Mouse (Mus musculus) lung, embryonic 16.5 days (tissue): ENCODE data around the gene Rtel1. TPM values are rescaled to one million over a fixed set of nuclear protein-coding genes. Genes with fewer than 3 reads are reported as not detected.

Experiments
- ATAC-seq: fragments of 200-750 bp; cut with Nextera tagmentation; 2 replicates; pipeline ENCODE4 v1.8.0; 2017; ENCODE audit warnings: low read depth, mild to moderate bottlenecking, moderate library complexity
- H3K27ac ChIP-seq: fragments of 300-500 bp; sonication (generic); 2 replicates; pipeline ENCODE4 v1.5.1; 2014; ENCODE audit warnings: mild to moderate bottlenecking, control low read depth, low read length
- H3K27me3 ChIP-seq: fragments of 300-500 bp; sonication (generic); 2 replicates; pipeline ENCODE4 v1.6.1; 2014; ENCODE audit warnings: low read depth, low read length, mixed read lengths; ENCODE audit not compliant: control insufficient read depth, insufficient read depth
- H3K36me3 ChIP-seq: fragments of 300-500 bp; sonication (generic); 2 replicates; pipeline ENCODE4 v1.6.1; 2014; ENCODE audit warnings: low read length; ENCODE audit not compliant: control insufficient read depth, insufficient read depth
- H3K4me1 ChIP-seq: fragments of 300-500 bp; sonication (generic); replicated peaks from 2 replicates; pipeline ENCODE4 v1.6.1; 2014; ENCODE audit warnings: low read length, mixed read lengths; ENCODE audit not compliant: control insufficient read depth, insufficient read depth
- H3K4me2 ChIP-seq: fragments of 300-500 bp; sonication (generic); 2 replicates; pipeline ENCODE4 v1.6.1; 2014; ENCODE audit warnings: low read depth, low read length, control low read depth
- H3K4me3 ChIP-seq: fragments of 300-500 bp; sonication (generic); 2 replicates; pipeline ENCODE4 v1.5.1; 2014; ENCODE audit warnings: mild to moderate bottlenecking, low read length, control low read depth
- H3K9ac ChIP-seq: fragments of 300-500 bp; sonication (generic); 2 replicates; pipeline ENCODE4 v1.6.1; 2014; ENCODE audit warnings: low read length, control low read depth
- H3K9me3 ChIP-seq: fragments of 300-500 bp; sonication (generic); 2 replicates; pipeline ENCODE4 v1.6.1; 2016; ENCODE audit warnings: low read length; ENCODE audit not compliant: control insufficient read depth
- WGBS: fragments of 180-500 bp; shearing (Covaris S2); extraction: QIAGEN DNeasy Blood & Tissue Kit; methylation state at CpG from one replicate; pipeline ENCODE4 v1.1.7; 2014; 5-methylcytosine and 5-hydroxymethylcytosine counted together
- polyA plus RNA-seq: library from polyadenylated mRNA; unstranded; fragments of >200 nt; fragmentation: Nextera tagmentation; extraction: Ambion mirVana; gene quantifications from 2 replicates; pipeline ENCODE4 v1.2.1, GENCODE M21; 2015

Rtel1 gene
- polyA plus RNA-seq, 1 experiment from 2014 or later = 47.8 TPM

- 75% methylated on average over 5 of the region's 5 CpGs for WGBS
- Histone ChIP-seq H3K27me3 (no peaks in the 10 kb centered on the region), H3K4me1 (peaks cover 12% of the 10 kb centered on the region), H3K27ac (no peak overlapping the region), H3K9me3 (no peaks in the 10 kb centered on the region), H3K4me3 (no peak overlapping the region), H3K36me3 (peaks cover 26% of the 10 kb centered on the region), H3K4me2 (no peak overlapping the region), H3K9ac (no peak overlapping the region)
- ATAC-seq = no peak
Measured at GRCm38 (mm10) chr2:181380251-181380650, 60.7 kb downstream of the Rtel1 start.

- peaks cover 26% of the 10 kb centered on the region for H3K36me3 ChIP-seq
- H3K4me1 ChIP-seq = peaks cover 20% of the 10 kb centered on the region
- WGBS = 86% methylated on average over 5 of the region's 5 CpGs
- H3K4me2 ChIP-seq = no peak overlapping the region
- ATAC-seq = no peak
- H3K4me3 ChIP-seq = no peak overlapping the region
- no peak overlapping the region for H3K27ac ChIP-seq
- H3K9ac ChIP-seq = no peak overlapping the region
- H3K9me3 ChIP-seq = no peaks in the 10 kb centered on the region
- no peaks in the 10 kb centered on the region for H3K27me3 ChIP-seq
Measured at GRCm38 (mm10) chr2:181381107-181381506, 61.6 kb downstream of the Rtel1 start.

GRCm38 (mm10) chr2:181381631-181382306 lies 62.2 kb downstream of the Rtel1 start:
- no peak for ATAC-seq

GRCm38 (mm10) chr2:181384463-181384862 lies 64.9 kb downstream of the Rtel1 start:
- Histone ChIP-seq H3K36me3 (peaks cover 19% of the 10 kb centered on the region), H3K4me3 (no peak overlapping the region)
- 59% methylated on average over 7 of the region's 7 CpGs for WGBS

More at GRCm38 (mm10) chr2:181381631-181382306, 62.2 kb downstream of the Rtel1 start:
- H3K9ac ChIP-seq = no peak overlapping the region
- no peak overlapping the region for H3K4me2 ChIP-seq
- H3K9me3 ChIP-seq = no peaks in the 10 kb centered on the region
- no peak overlapping the region for H3K4me3 ChIP-seq
- no peak overlapping the region for H3K27ac ChIP-seq
- H3K27me3 ChIP-seq = no peaks in the 10 kb centered on the region
- peaks cover 26% of the 10 kb centered on the region for H3K36me3 ChIP-seq
- WGBS = 83% methylated on average over 6 of the region's 6 CpGs
- H3K4me1 ChIP-seq = peaks cover 24% of the 10 kb centered on the region

DNA sequence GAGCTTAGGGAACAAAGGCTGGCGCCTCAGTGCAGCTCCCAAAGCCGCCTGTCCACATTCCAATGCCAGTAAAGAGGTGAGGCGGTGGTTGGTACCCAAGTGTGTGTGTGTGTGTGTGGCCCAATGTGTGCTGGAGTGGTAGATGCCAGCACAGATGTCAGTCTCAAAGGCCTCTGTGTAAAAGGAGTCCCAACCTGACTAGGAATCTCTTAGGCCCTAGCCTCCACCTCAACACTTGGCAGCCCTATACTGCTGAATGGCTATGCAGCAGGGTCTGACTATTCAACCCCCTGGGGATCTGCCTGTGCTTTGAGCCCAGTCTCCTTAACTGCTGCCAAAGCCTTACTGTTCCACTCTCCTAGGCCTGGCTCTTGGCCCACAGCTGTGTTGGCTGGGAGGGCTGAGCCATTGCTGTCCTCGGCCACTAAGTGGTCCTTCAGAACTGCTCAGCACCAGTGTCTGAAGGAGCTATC lies 65.4 kb downstream of the Rtel1 start:
- Histone ChIP-seq H3K9me3 (no peaks in the 10 kb centered on the region), H3K4me2 (no peak overlapping the region), H3K27me3 (no peaks in the 10 kb centered on the region), H3K4me1 (peaks cover 25% of the 10 kb centered on the region), H3K27ac (peak overlapping the region; percentile 96), H3K9ac (no peak overlapping the region), H3K4me3 (no peak overlapping the region), H3K36me3 (peaks cover 15% of the 10 kb centered on the region)
- WGBS = 52% methylated on average over 4 of the region's 4 CpGs
- peak; percentile 90 for ATAC-seq

More at GRCm38 (mm10) chr2:181384463-181384862, 64.9 kb downstream of the Rtel1 start:
- Histone ChIP-seq H3K27me3 (no peaks in the 10 kb centered on the region), H3K4me2 (no peak overlapping the region), H3K27ac (peak overlapping the region; percentile 96), H3K9ac (no peak overlapping the region), H3K9me3 (no peaks in the 10 kb centered on the region), H3K4me1 (peaks cover 25% of the 10 kb centered on the region)
- ATAC-seq = peak; percentile 49

DNA sequence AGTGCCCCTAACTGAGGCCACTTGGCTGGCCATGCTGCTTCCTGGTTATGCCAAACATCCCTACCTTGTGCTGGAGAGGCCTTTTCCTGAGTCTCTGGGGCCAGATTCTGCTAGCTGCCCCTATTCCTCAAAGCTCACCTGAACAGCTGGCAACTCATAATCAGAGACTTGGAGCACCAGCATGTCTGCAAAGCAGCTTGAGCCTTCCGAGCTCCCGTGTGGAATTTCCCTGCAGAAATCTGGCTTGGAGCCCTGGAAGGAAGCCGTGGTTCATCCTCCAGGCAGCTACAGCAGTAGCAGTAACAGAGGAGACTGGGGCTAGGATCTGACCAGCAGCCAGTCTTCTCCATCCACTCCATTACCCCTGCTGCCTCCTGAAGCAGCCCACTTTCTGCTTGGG lies 66.3 kb downstream of the Rtel1 start:
- peaks cover 6% of the 10 kb centered on the region; the same call in 1 of the 2 replicates for H3K36me3 ChIP-seq
- H3K27me3 ChIP-seq = no peaks in the 10 kb centered on the region
- 42% methylated on average over 3 of the region's 3 CpGs for WGBS
- peaks cover 25% of the 10 kb centered on the region for H3K4me1 ChIP-seq
- no peak overlapping the region for H3K9ac ChIP-seq
- H3K9me3 ChIP-seq = no peaks in the 10 kb centered on the region
- H3K4me3 ChIP-seq = no peak overlapping the region
- ATAC-seq = no peak
- peak overlapping the region; percentile 96 for H3K27ac ChIP-seq
- H3K4me2 ChIP-seq = no peak overlapping the region

- Histone ChIP-seq H3K27ac (peak overlapping the region; percentile 96; the same call in 1 of the 2 replicates), H3K4me1 (peaks cover 25% of the 10 kb centered on the region), H3K9ac (no peak overlapping the region), H3K9me3 (no peaks in the 10 kb centered on the region), H3K4me2 (no peak overlapping the region), H3K27me3 (no peaks in the 10 kb centered on the region), H3K36me3 (peaks cover 3% of the 10 kb centered on the region; the same call in 1 of the 2 replicates), H3K4me3 (no peak overlapping the region)
- WGBS = 62% methylated on average over 3 of the region's 4 CpGs
- no peak for ATAC-seq
Measured at GRCm38 (mm10) chr2:181386663-181387210, 67.2 kb downstream of the Rtel1 start.

DNA sequence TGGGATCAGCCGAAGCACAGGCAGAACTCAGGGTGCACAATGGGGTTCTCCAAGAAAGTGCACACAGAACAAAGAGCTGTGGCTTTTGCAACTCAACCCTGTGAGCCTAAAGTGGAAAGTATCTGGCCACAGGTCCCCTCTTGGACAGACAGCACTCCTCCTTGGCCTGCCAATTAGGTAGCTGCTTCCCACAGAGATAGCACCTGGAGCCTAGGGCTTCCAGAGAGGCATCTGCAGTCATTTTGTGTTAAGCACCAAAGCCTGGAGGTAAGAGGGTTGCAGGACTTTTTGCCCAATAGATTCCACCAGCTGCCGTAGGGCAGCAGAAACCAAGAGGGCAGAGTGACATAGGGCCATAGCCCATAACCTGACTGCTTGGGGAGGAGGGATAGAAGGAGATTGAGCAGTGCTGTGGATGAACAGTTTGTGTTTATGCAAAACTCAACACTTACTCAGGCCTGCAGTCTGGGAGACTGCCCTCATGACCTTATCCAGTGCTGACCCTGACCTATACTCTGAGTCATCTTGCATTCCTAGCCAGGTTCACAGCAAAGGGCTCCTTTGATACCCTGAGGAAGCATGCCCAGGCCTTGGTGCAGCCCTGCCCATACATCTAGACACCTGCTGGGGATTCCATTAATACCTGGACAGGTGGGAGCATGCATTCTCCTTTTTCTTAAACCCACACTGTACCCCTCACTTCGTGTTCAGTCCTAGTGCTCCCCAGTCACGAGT lies 70.8 kb downstream of the Rtel1 start:
- Histone ChIP-seq H3K4me1 (peaks cover 13% of the 10 kb centered on the region), H3K4me3 (no peak overlapping the region), H3K9ac (no peak overlapping the region), H3K36me3 (no peaks in the 10 kb centered on the region), H3K27ac (no peak overlapping the region), H3K4me2 (no peak overlapping the region), H3K27me3 (no peaks in the 10 kb centered on the region), H3K9me3 (no peaks in the 10 kb centered on the region)
- ATAC-seq = no peak
- WGBS = 68% methylated on average over 4 of the region's 4 CpGs

DNA sequence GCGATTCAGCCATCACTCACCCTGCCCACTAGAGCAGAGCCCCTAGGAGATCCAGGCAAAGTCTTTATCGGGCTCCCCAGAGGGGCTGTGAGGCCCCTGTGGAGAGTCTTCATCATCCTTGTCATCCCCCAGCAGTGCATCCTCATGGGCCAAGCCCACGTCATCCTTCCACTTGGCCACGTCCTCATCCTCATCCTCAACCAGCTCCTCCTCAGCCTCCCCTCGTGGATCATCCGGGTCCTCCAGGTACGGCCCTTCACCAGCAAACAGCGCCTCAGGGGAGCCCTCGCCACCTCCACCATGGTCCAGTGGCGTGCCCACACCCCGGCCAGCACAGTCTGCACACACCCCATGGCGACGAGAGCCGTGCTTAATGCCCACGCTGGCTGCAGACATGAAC lies 71.5 kb downstream of the Rtel1 start:
- Histone ChIP-seq H3K36me3 (no peaks in the 10 kb centered on the region), H3K9me3 (no peaks in the 10 kb centered on the region), H3K27ac (no peak overlapping the region), H3K27me3 (no peaks in the 10 kb centered on the region), H3K4me2 (no peak overlapping the region), H3K9ac (no peak overlapping the region), H3K4me1 (peaks cover 6% of the 10 kb centered on the region), H3K4me3 (no peak overlapping the region)
- 87% methylated on average over 15 of the region's 15 CpGs for WGBS
- ATAC-seq = no peak
